Mouse (Mus musculus): ENCODE measurements at regions not wholly inside any gene's neighbourhood (a gene's known extent, or its start where the extent isn't known, plus 50 kb on each side); places are given as distances from the start of the nearest gene placed in this dataset.

DNA sequence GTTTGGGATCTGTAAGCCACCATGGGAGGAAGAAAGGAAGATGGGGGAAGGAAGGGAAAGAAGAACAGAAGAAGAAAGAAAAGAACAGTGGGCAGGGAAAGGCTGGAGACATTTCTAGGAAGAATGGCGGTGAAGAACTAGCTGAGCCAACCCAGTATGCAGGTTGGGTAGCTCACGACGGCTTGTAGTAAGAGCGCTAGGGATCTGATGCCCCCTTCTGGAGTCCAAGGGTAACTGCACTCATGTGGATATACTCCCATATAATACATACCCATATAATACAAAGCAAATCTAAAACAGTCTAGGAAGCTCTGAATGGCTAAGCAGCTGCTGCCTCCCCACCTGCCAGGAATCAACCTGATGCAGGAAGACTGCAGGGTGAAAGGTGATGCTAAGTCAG is 100.2 kb upstream of the Gli2 start:
- no peak overlapping the region for H3K4me2 ChIP-seq (ENCODE audit: low read length)
- H3K27ac ChIP-seq (ENCODE audit: low read depth): no peak overlapping the region
- H3K27me3 ChIP-seq (replicated peaks; ENCODE audit: control insufficient read depth, insufficient read depth, low read length): no peaks in the 10 kb centered on the region
- H3K9me3 ChIP-seq (ENCODE audit: control insufficient read depth, low read length): no peaks in the 10 kb centered on the region
- WGBS: over 99% methylated on average over 4 of the region's 4 CpGs
- no peaks in the 10 kb centered on the region for H3K36me3 ChIP-seq (ENCODE audit: control insufficient read depth, insufficient read depth, low read length)
- no peak overlapping the region for H3K4me3 ChIP-seq (ENCODE audit: low read depth, low read length)
- H3K9ac ChIP-seq (ENCODE audit: low read length): no peak overlapping the region
- ATAC-seq (replicated peaks; ENCODE audit: low FRiP score, low TSS enrichment, low read depth): no peak
- DNase-seq (ENCODE audit: low spot score): no peak
- no peaks in the 10 kb centered on the region for H3K4me1 ChIP-seq (replicated peaks; ENCODE audit: control insufficient read depth, insufficient read depth, low read length)

DNA sequence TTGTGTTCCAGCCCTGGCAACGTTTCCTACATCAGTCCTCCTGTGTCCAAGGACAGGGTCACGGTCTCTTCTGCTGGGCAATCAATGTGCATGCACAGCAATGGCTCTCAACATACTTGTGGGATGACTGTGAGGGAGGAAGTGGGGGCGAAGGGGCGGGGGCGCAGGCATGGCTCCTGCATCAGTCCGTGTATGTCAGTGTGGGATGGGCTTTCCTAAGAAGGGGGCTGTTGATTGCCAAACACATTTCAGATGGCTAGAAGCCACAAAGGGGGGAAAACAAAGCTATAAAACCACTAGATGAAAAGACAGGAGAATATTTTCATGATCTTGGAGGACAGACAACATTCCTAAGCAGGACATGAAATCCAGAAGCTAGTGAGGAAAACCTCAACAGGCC is 99.4 kb upstream of the Gli2 start:
- Histone ChIP-seq H3K4me1 (replicated peaks; ENCODE audit: control insufficient read depth, insufficient read depth, low read length) (no peaks in the 10 kb centered on the region), H3K4me3 (ENCODE audit: low read depth, low read length) (no peak overlapping the region), H3K9me3 (ENCODE audit: control insufficient read depth, low read length) (no peaks in the 10 kb centered on the region), H3K9ac (ENCODE audit: low read length) (no peak overlapping the region), H3K36me3 (ENCODE audit: control insufficient read depth, insufficient read depth, low read length) (no peaks in the 10 kb centered on the region), H3K4me2 (ENCODE audit: low read length) (no peak overlapping the region), H3K27me3 (replicated peaks; ENCODE audit: control insufficient read depth, insufficient read depth, low read length) (no peaks in the 10 kb centered on the region), H3K27ac (ENCODE audit: low read depth) (no peak overlapping the region)
- DNase-seq (ENCODE audit: low spot score) (no peak), ATAC-seq (replicated peaks; ENCODE audit: low FRiP score, low TSS enrichment, low read depth) (no peak)
- 80% methylated on average over 6 of the region's 6 CpGs for WGBS

DNA sequence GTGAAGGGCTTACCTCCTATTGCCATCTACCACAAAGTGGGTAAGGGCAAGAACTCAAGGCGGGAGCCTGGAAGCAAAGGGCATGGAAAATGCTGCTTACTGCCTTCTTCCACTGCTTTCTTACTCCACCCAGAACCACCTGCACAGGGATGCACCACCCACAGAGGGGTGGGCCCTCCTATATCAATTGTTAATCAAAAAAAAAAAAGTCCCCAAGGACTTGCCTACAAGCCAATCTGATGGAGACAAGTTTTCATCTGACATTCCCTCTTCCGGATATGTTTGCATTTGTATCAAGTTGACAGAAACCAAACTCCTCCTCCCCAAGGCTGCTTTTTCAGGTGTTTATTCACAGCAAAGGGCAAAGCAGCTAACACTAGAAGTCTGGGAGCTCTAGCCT is 94.1 kb upstream of the Gli2 start:
- H3K27ac ChIP-seq (ENCODE audit: low read depth): no peak overlapping the region
- DNase-seq (ENCODE audit: low spot score): no peak
- H3K9ac ChIP-seq (ENCODE audit: low read length): no peak overlapping the region
- H3K4me2 ChIP-seq (ENCODE audit: low read length): no peak overlapping the region
- no peaks in the 10 kb centered on the region for H3K9me3 ChIP-seq (ENCODE audit: control insufficient read depth, low read length)
- no peaks in the 10 kb centered on the region for H3K4me1 ChIP-seq (replicated peaks; ENCODE audit: control insufficient read depth, insufficient read depth, low read length)
- no peak overlapping the region for H3K4me3 ChIP-seq (ENCODE audit: low read depth, low read length)
- H3K27me3 ChIP-seq (replicated peaks; ENCODE audit: control insufficient read depth, insufficient read depth, low read length): no peaks in the 10 kb centered on the region
- ATAC-seq (replicated peaks; ENCODE audit: low FRiP score, low TSS enrichment, low read depth): no peak
- 67% methylated on average over 2 of the region's 2 CpGs for WGBS
- no peaks in the 10 kb centered on the region for H3K36me3 ChIP-seq (ENCODE audit: control insufficient read depth, insufficient read depth, low read length)

DNA sequence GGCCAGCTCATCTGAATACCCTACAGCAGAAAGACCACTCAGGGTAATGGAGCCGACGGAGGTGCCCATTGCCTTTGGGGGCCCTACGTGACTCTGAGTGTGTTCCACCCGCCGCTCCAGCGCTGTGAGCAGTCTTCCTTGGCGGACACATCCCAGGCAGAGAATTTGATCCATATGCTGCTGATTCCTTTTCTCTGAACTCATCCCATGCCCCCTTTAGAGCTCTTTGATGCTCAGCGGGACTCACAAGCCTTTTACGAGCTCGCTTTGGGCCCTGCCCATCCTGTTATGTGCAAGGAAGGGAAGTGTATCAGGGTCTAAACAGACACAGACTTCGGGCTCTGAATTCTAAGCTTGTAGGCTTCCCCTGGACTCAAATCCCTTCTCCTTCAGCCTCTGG is 90.4 kb upstream of the Gli2 start:
- Histone ChIP-seq H3K4me3 (ENCODE audit: low read depth, low read length) (no peak overlapping the region), H3K4me2 (ENCODE audit: low read length) (no peak overlapping the region), H3K9ac (ENCODE audit: low read length) (no peak overlapping the region), H3K27ac (ENCODE audit: low read depth) (no peak overlapping the region), H3K4me1 (replicated peaks; ENCODE audit: control insufficient read depth, insufficient read depth, low read length) (no peaks in the 10 kb centered on the region), H3K27me3 (replicated peaks; ENCODE audit: control insufficient read depth, insufficient read depth, low read length) (no peaks in the 10 kb centered on the region), H3K36me3 (ENCODE audit: control insufficient read depth, insufficient read depth, low read length) (no peaks in the 10 kb centered on the region), H3K9me3 (ENCODE audit: control insufficient read depth, low read length) (no peaks in the 10 kb centered on the region)
- no peak for ATAC-seq (replicated peaks; ENCODE audit: low FRiP score, low TSS enrichment, low read depth)
- 51% methylated on average over 11 of the region's 11 CpGs for WGBS
- DNase-seq (ENCODE audit: low spot score): no peak

DNA sequence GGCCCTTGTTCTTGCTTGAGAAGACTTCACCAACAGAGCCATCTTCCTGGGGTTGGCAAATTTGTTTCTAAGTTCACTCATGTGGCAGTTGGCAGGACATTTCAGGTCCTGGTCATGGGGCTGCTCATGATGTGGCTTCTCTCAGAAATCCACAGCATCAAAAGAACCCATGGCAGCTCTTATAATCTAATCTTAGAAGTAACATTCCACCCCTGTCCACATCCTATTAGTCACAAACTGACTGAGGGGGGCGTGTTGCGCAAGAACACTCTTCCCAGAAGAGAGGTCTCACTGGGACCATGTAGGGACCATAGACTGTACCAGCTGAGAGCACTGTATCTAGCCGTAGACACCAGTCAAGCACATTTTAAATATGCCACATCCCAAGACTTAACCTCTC is 75.6 kb upstream of the Gli2 start:
- Histone ChIP-seq H3K9ac (ENCODE audit: low read length) (no peak overlapping the region), H3K4me3 (ENCODE audit: low read depth, low read length) (no peak overlapping the region), H3K4me2 (ENCODE audit: low read length) (no peak overlapping the region), H3K36me3 (ENCODE audit: control insufficient read depth, insufficient read depth, low read length) (no peaks in the 10 kb centered on the region), H3K27ac (ENCODE audit: low read depth) (no peak overlapping the region), H3K4me1 (replicated peaks; ENCODE audit: control insufficient read depth, insufficient read depth, low read length) (no peaks in the 10 kb centered on the region), H3K27me3 (replicated peaks; ENCODE audit: control insufficient read depth, insufficient read depth, low read length) (no peaks in the 10 kb centered on the region), H3K9me3 (ENCODE audit: control insufficient read depth, low read length) (no peaks in the 10 kb centered on the region)
- ATAC-seq (replicated peaks; ENCODE audit: low FRiP score, low TSS enrichment, low read depth) (no peak), DNase-seq (ENCODE audit: low spot score) (no peak)
- 98% methylated on average over 3 of the region's 3 CpGs for WGBS

DNA sequence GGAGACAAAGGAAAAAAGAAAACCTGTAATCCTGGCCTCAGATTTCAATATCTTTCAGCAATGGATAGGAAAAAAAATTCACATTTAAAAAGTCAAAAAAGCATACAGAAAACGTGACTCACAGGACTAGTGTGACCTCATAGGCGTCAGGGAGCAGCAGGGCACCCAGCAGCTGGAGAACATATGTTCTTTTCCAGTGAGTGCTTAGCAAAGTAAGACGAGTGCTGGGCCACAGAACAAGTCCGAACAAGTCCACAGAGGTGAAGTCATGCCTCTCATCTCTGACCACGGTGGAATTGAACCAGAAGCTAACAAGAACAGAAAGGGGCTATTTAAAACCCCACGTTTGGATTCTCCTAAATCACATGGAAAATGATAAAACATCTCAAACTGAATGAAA is 72.1 kb upstream of the Gli2 start:
- no peak overlapping the region for H3K4me2 ChIP-seq (ENCODE audit: low read length)
- DNase-seq (ENCODE audit: low spot score): no peak
- no peak overlapping the region for H3K4me3 ChIP-seq (ENCODE audit: low read depth, low read length)
- no peaks in the 10 kb centered on the region for H3K4me1 ChIP-seq (replicated peaks; ENCODE audit: control insufficient read depth, insufficient read depth, low read length)
- no peaks in the 10 kb centered on the region for H3K27me3 ChIP-seq (replicated peaks; ENCODE audit: control insufficient read depth, insufficient read depth, low read length)
- no peak for ATAC-seq (replicated peaks; ENCODE audit: low FRiP score, low TSS enrichment, low read depth)
- no peaks in the 10 kb centered on the region for H3K9me3 ChIP-seq (ENCODE audit: control insufficient read depth, low read length)
- 62% methylated on average over 6 of the region's 6 CpGs for WGBS
- no peak overlapping the region for H3K9ac ChIP-seq (ENCODE audit: low read length)
- no peaks in the 10 kb centered on the region for H3K36me3 ChIP-seq (ENCODE audit: control insufficient read depth, insufficient read depth, low read length)
- H3K27ac ChIP-seq (ENCODE audit: low read depth): no peak overlapping the region

DNA sequence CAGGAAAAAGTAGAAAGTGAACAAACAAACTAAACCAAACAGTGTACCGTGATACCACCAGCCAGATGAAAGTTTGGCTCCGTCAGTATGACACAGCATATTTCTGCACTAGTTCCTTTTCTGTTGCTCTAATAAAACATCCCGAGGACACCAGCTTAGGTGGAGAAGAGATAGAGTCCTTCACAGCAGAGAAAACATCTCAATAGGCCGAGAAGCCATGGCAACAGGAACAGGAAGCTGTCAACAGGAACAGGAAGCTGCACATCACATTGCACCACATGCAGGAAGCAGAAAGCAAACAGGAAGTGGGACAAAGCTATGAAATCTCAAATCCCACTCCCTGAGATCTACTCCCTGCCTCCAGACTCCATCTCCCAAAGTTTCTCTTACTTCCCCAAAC is 71.4 kb upstream of the Gli2 start:
- 83% methylated on average over 4 of the region's 4 CpGs for WGBS
- no peaks in the 10 kb centered on the region for H3K9me3 ChIP-seq (ENCODE audit: control insufficient read depth, low read length)

DNA sequence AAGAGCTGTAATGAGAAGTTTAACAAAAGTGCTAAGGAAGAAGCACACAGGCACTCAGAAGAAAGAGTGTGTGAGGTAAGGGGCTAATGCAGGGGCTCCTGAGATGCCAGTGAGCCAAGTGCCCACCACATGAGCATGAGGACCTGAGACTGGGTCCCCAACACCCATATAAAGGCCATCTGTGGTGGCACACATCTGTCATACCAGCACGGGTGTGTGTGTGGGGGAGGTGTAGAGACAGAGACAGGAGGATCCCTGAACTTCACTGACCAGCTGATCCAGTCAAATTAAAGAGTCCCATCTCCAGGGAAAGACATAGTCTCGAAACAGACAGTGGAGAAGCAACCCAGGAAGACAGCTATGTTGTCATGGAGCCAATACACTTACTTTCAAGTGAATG is 70.6 kb upstream of the Gli2 start:
- Histone ChIP-seq H3K27me3 (replicated peaks; ENCODE audit: control insufficient read depth, insufficient read depth, low read length) (no peaks in the 10 kb centered on the region), H3K4me1 (replicated peaks; ENCODE audit: control insufficient read depth, insufficient read depth, low read length) (no peaks in the 10 kb centered on the region), H3K9me3 (ENCODE audit: control insufficient read depth, low read length) (no peaks in the 10 kb centered on the region), H3K4me3 (ENCODE audit: low read depth, low read length) (no peak overlapping the region), H3K27ac (ENCODE audit: low read depth) (no peak overlapping the region), H3K36me3 (ENCODE audit: control insufficient read depth, insufficient read depth, low read length) (no peaks in the 10 kb centered on the region), H3K4me2 (ENCODE audit: low read length) (no peak overlapping the region), H3K9ac (ENCODE audit: low read length) (no peak overlapping the region)
- DNase-seq (ENCODE audit: low spot score) (no peak), ATAC-seq (replicated peaks; ENCODE audit: low FRiP score, low TSS enrichment, low read depth) (no peak)
- 67% methylated on average over 2 of the region's 2 CpGs for WGBS

More for the DNA sequence above, 71.4 kb upstream of the Gli2 start:
- ATAC-seq (replicated peaks; ENCODE audit: low FRiP score, low TSS enrichment, low read depth): no peak
- DNase-seq (ENCODE audit: low spot score): no peak
- Histone ChIP-seq H3K9ac (ENCODE audit: low read length) (no peak overlapping the region), H3K4me3 (ENCODE audit: low read depth, low read length) (no peak overlapping the region), H3K4me1 (replicated peaks; ENCODE audit: control insufficient read depth, insufficient read depth, low read length) (no peaks in the 10 kb centered on the region), H3K36me3 (ENCODE audit: control insufficient read depth, insufficient read depth, low read length) (no peaks in the 10 kb centered on the region), H3K27ac (ENCODE audit: low read depth) (no peak overlapping the region), H3K4me2 (ENCODE audit: low read length) (no peak overlapping the region), H3K27me3 (replicated peaks; ENCODE audit: control insufficient read depth, insufficient read depth, low read length) (no peaks in the 10 kb centered on the region)

DNA sequence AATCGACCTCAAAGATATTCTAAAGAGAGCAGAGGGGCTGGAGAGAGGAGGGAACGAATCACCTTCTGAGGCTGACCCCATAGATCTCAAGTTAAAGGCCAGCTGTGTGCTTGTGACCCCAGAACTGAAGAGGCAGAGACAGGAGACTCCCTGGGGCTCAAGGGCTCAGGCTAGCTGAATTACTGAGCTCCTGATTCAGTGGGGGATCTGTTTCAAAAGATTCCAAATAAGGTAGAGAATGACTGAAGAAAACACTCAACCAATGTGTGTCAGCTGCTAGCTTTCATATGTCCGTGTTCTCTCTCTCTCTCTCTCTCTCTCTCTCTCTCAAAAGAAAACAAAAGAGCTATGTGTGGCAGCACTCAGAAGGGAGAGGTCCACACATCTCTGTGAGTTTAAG is 70.0 kb upstream of the Gli2 start:
- Histone ChIP-seq H3K27ac (ENCODE audit: low read depth) (no peak overlapping the region), H3K4me1 (replicated peaks; ENCODE audit: control insufficient read depth, insufficient read depth, low read length) (no peaks in the 10 kb centered on the region), H3K36me3 (ENCODE audit: control insufficient read depth, insufficient read depth, low read length) (no peaks in the 10 kb centered on the region), H3K27me3 (replicated peaks; ENCODE audit: control insufficient read depth, insufficient read depth, low read length) (no peaks in the 10 kb centered on the region), H3K4me2 (ENCODE audit: low read length) (no peak overlapping the region), H3K9ac (ENCODE audit: low read length) (no peak overlapping the region), H3K9me3 (ENCODE audit: control insufficient read depth, low read length) (no peaks in the 10 kb centered on the region), H3K4me3 (ENCODE audit: low read depth, low read length) (no peak overlapping the region)
- DNase-seq (ENCODE audit: low spot score): no peak
- ATAC-seq (replicated peaks; ENCODE audit: low FRiP score, low TSS enrichment, low read depth): no peak
- WGBS: 40% methylated on average over 3 of the region's 3 CpGs
